Mouse (Mus musculus) hindbrain, embryonic 16.5 days (tissue): ENCODE measurements at regions not wholly inside any gene's neighbourhood (a gene's known extent, or its start where the extent isn't known, plus 50 kb on each side); places are given as distances from the start of the nearest gene placed in this dataset.

Experiments
- ATAC-seq: fragments of 200-750 bp; cut with Nextera tagmentation; 2 replicates; pipeline ENCODE4 v1.8.0; 2017; ENCODE audit warnings: moderate TSS enrichment, moderate library complexity
- H3K27ac ChIP-seq: fragments of 300-500 bp; sonication (generic); 2 replicates; pipeline ENCODE4 v1.5.1; 2014; ENCODE audit warnings: low read depth, mild to moderate bottlenecking, control low read depth, low read length, moderate library complexity
- H3K27me3 ChIP-seq: fragments of 300-500 bp; sonication (generic); replicated peaks from 2 replicates; pipeline ENCODE4 v1.6.1; 2014; ENCODE audit warnings: low read length; ENCODE audit not compliant: control insufficient read depth, insufficient read depth
- H3K36me3 ChIP-seq: fragments of 300-500 bp; sonication (generic); 2 replicates; pipeline ENCODE4 v1.6.1; 2014; ENCODE audit warnings: mild to moderate bottlenecking, low read length, moderate library complexity, mixed read lengths; ENCODE audit not compliant: control insufficient read depth, insufficient read depth
- H3K4me1 ChIP-seq: fragments of 300-500 bp; sonication (generic); 2 replicates; pipeline ENCODE4 v1.6.1; 2014; ENCODE audit warnings: low read depth, low read length; ENCODE audit not compliant: control insufficient read depth, insufficient read depth
- H3K4me2 ChIP-seq: fragments of 300-500 bp; sonication (generic); 2 replicates; pipeline ENCODE4 v1.6.1; 2014; ENCODE audit warnings: mild to moderate bottlenecking, low read length, control low read depth, moderate library complexity
- H3K4me3 ChIP-seq: fragments of 300-500 bp; sonication (generic); 2 replicates; pipeline ENCODE4 v1.5.1; 2014; ENCODE audit warnings: mild to moderate bottlenecking, low read length, control low read depth, moderate library complexity
- H3K9ac ChIP-seq: fragments of 300-500 bp; sonication (generic); 2 replicates; pipeline ENCODE4 v1.6.1; 2014; ENCODE audit warnings: low read depth, mild to moderate bottlenecking, control low read depth, low read length, moderate library complexity
- H3K9me3 ChIP-seq: fragments of 300-500 bp; sonication (generic); 2 replicates; pipeline ENCODE4 v1.6.1; 2014; ENCODE audit warnings: mild to moderate bottlenecking, low read length, moderate library complexity; ENCODE audit not compliant: control insufficient read depth
- whole genome bisulfite sequencing: fragments of 180-500 bp; shearing (Covaris S2); extraction: QIAGEN DNeasy Blood & Tissue Kit; methylation state at CpG from one replicate; pipeline ENCODE4 v1.1.7; 2014; 5-methylcytosine and 5-hydroxymethylcytosine counted together

- Histone ChIP-seq H3K36me3 (no peaks in the 10 kb centered on the region), H3K27me3 (no peaks in the 10 kb centered on the region), H3K27ac (no peak overlapping the region), H3K4me3 (no peak overlapping the region), H3K4me2 (no peak overlapping the region), H3K9me3 (no peaks in the 10 kb centered on the region), H3K4me1 (peaks cover 7% of the 10 kb centered on the region), H3K9ac (no peak overlapping the region)
- ATAC-seq: no peak
- WGBS: 65% methylated on average over 8 of the region's 8 CpGs
Measured at GRCm38 (mm10) chr8:25373276-25373675, 549.1 kb upstream of the Adam5 start.

- Histone ChIP-seq H3K36me3 (no peaks in the 10 kb centered on the region), H3K9ac (no peak overlapping the region), H3K4me1 (peaks cover 15% of the 10 kb centered on the region), H3K4me2 (no peak overlapping the region), H3K4me3 (no peak overlapping the region), H3K9me3 (no peaks in the 10 kb centered on the region), H3K27ac (no peak overlapping the region), H3K27me3 (no peaks in the 10 kb centered on the region)
- ATAC-seq: no peak
- 50% methylated on average over 11 of the region's 11 CpGs for WGBS
Measured at GRCm38 (mm10) chr8:25370947-25371346, 546.8 kb upstream of the Adam5 start.

- Histone ChIP-seq H3K36me3 (no peaks in the 10 kb centered on the region), H3K4me2 (no peak overlapping the region), H3K4me1 (peaks cover 15% of the 10 kb centered on the region), H3K27ac (no peak overlapping the region), H3K9me3 (no peaks in the 10 kb centered on the region), H3K4me3 (no peak overlapping the region), H3K27me3 (no peaks in the 10 kb centered on the region), H3K9ac (no peak overlapping the region)
- ATAC-seq: no peak
- 77% methylated on average over 2 of the region's 2 CpGs for WGBS
Measured at GRCm38 (mm10) chr8:25369331-25369730, 545.2 kb upstream of the Adam5 start.

- peak overlapping the region; percentile 59 for H3K27ac ChIP-seq
- peak overlapping the region; percentile 41 for H3K4me2 ChIP-seq
- ATAC-seq: peak; percentile 83
- 9% methylated on average over 11 of the region's 11 CpGs for WGBS
- peak overlapping the region; percentile 14; the same call in 1 of the 2 replicates for H3K4me3 ChIP-seq
- H3K9ac ChIP-seq: peak overlapping the region; percentile 6; the same call in 1 of the 2 replicates
- H3K36me3 ChIP-seq: no peaks in the 10 kb centered on the region
- H3K9me3 ChIP-seq: no peaks in the 10 kb centered on the region
- H3K4me1 ChIP-seq: peaks cover 15% of the 10 kb centered on the region
- H3K27me3 ChIP-seq: no peaks in the 10 kb centered on the region
Measured at GRCm38 (mm10) chr8:25368561-25369091, 544.5 kb upstream of the Adam5 start.

- peak; percentile 53; the same call in 1 of the 2 replicates for ATAC-seq
- no peaks in the 10 kb centered on the region for H3K9me3 ChIP-seq
- peaks cover 15% of the 10 kb centered on the region for H3K4me1 ChIP-seq
- H3K4me3 ChIP-seq: no peak overlapping the region
- H3K27ac ChIP-seq: peak overlapping the region; percentile 59
- WGBS: 22% methylated on average over 14 of the region's 15 CpGs
- H3K9ac ChIP-seq: peak overlapping the region; percentile 6; the same call in 1 of the 2 replicates
- peak overlapping the region; percentile 25 for H3K4me2 ChIP-seq
- no peaks in the 10 kb centered on the region for H3K36me3 ChIP-seq
- no peaks in the 10 kb centered on the region for H3K27me3 ChIP-seq
Measured at GRCm38 (mm10) chr8:25367806-25368549, 543.8 kb upstream of the Adam5 start.

- 22% methylated on average over 3 of the region's 3 CpGs for WGBS
- no peak overlapping the region for H3K4me2 ChIP-seq
- no peaks in the 10 kb centered on the region for H3K9me3 ChIP-seq
- no peaks in the 10 kb centered on the region for H3K36me3 ChIP-seq
- H3K4me3 ChIP-seq: no peak overlapping the region
- H3K27ac ChIP-seq: no peak overlapping the region
- H3K4me1 ChIP-seq: peaks cover 15% of the 10 kb centered on the region
- no peak overlapping the region for H3K9ac ChIP-seq
- no peak for ATAC-seq
- no peaks in the 10 kb centered on the region for H3K27me3 ChIP-seq
Measured at GRCm38 (mm10) chr8:25366181-25366580, 542.0 kb upstream of the Adam5 start.

GRCm38 (mm10) chr8:25362656-25363055 is 538.5 kb upstream of the Adam5 start:
- Histone ChIP-seq H3K4me3 (no peak overlapping the region), H3K27me3 (no peaks in the 10 kb centered on the region), H3K4me1 (peaks cover 1% of the 10 kb centered on the region; the same call in 1 of the 2 replicates), H3K4me2 (no peak overlapping the region), H3K36me3 (no peaks in the 10 kb centered on the region), H3K9me3 (no peaks in the 10 kb centered on the region), H3K9ac (no peak overlapping the region), H3K27ac (no peak overlapping the region)
- 71% methylated on average over 9 of the region's 9 CpGs for WGBS
- no peak for ATAC-seq

- Histone ChIP-seq H3K27ac (no peak overlapping the region), H3K27me3 (no peaks in the 10 kb centered on the region)
- ATAC-seq: no peak
Measured at GRCm38 (mm10) chr8:25362146-25362545, 538.0 kb upstream of the Adam5 start.

GRCm38 (mm10) chr8:25361420-25361819 is 537.3 kb upstream of the Adam5 start:
- no peaks in the 10 kb centered on the region for H3K9me3 ChIP-seq
- no peak for ATAC-seq
- no peaks in the 10 kb centered on the region for H3K4me1 ChIP-seq
- H3K4me3 ChIP-seq: no peak overlapping the region
- 85% methylated on average over 5 of the region's 5 CpGs for WGBS
- H3K36me3 ChIP-seq: no peaks in the 10 kb centered on the region
- no peak overlapping the region for H3K4me2 ChIP-seq
- H3K9ac ChIP-seq: no peak overlapping the region
- no peak overlapping the region for H3K27ac ChIP-seq
- H3K27me3 ChIP-seq: no peaks in the 10 kb centered on the region

More at GRCm38 (mm10) chr8:25362146-25362545, 538.0 kb upstream of the Adam5 start:
- Histone ChIP-seq H3K9me3 (no peaks in the 10 kb centered on the region), H3K4me3 (no peak overlapping the region), H3K4me2 (no peak overlapping the region), H3K4me1 (no peaks in the 10 kb centered on the region), H3K9ac (no peak overlapping the region), H3K36me3 (no peaks in the 10 kb centered on the region)
- WGBS: 63% methylated on average over 4 of the region's 4 CpGs
